Comparison of ENCODE assay signal across 9 mouse cellular contexts in genomic region chr10:67018875-67019274, GRCm38 (mm10).
DNase-seq lines count a peak whose midpoint lies in the region; ATAC-seq lines count a peak whose summit lies in the region.
"Had no signal": no experiment of that assay in that cellular context is flagged by ENCODE, and none has a peak within 500 bp of the region (broad histone marks: within the 10 kb centered on the region; RNA-seq: fewer than 3 reads in every experiment).

No protein-coding gene starts in this region.

- H3K36me3 ChIP-seq in kidney, embryonic 14.5 days (ENCODE audit: control insufficient read depth, insufficient read depth, low read length) = peaks cover 13% of the 10 kb centered on the region; the same call in 1 of the 2 replicates
- H3K36me3 ChIP-seq in embryonic facial prominence, embryonic 15.5 days = peaks cover 27% of the 10 kb centered on the region; the same call in 1 of the 2 replicates
- H3K36me3 ChIP-seq in intestine, embryonic 16.5 days (ENCODE audit: control insufficient read depth, insufficient read depth, low read length) = no peaks in the 10 kb centered on the region
- peaks cover 35% of the 10 kb centered on the region for H3K36me3 ChIP-seq in neural tube, embryonic 13.5 days

- H3K27me3 ChIP-seq in kidney, embryonic 14.5 days (ENCODE audit: control insufficient read depth, insufficient read depth, low read length) = no peaks in the 10 kb centered on the region
- H3K27me3 ChIP-seq in embryonic facial prominence, embryonic 15.5 days = no peaks in the 10 kb centered on the region
- H3K27me3 ChIP-seq in intestine, embryonic 16.5 days (replicated peaks; ENCODE audit: control insufficient read depth, insufficient read depth, low read length) = no peaks in the 10 kb centered on the region
- no peaks in the 10 kb centered on the region for H3K27me3 ChIP-seq in neural tube, embryonic 13.5 days
- H3K27me3 ChIP-seq: liver, embryonic 13.5 days had no signal

- no peak overlapping the region for H3K27ac ChIP-seq in kidney, embryonic 14.5 days (ENCODE audit: low read depth, low read length)
- no peak overlapping the region for H3K27ac ChIP-seq in embryonic facial prominence, embryonic 15.5 days (replicated peaks)
- no peak overlapping the region for H3K27ac ChIP-seq in intestine, embryonic 16.5 days (ENCODE audit: low read length)
- H3K27ac ChIP-seq in neural tube, embryonic 13.5 days (replicated peaks) = peak overlapping the region; percentile 59
- H3K27ac ChIP-seq: liver, embryonic 13.5 days had no signal

- H3K4me3 ChIP-seq in kidney, embryonic 14.5 days (ENCODE audit: low read length) = no peak overlapping the region
- no peak overlapping the region for H3K4me3 ChIP-seq in embryonic facial prominence, embryonic 15.5 days (replicated peaks)
- no peak overlapping the region for H3K4me3 ChIP-seq in intestine, embryonic 16.5 days (ENCODE audit: low read length)
- H3K4me3 ChIP-seq in neural tube, embryonic 13.5 days = no peak overlapping the region
- H3K4me3 ChIP-seq: liver, embryonic 13.5 days had no signal

- no peak overlapping the region for H3K9ac ChIP-seq in kidney, embryonic 14.5 days (ENCODE audit: low read depth, low read length)
- no peak overlapping the region for H3K9ac ChIP-seq in embryonic facial prominence, embryonic 15.5 days
- no peak overlapping the region for H3K9ac ChIP-seq in intestine, embryonic 16.5 days (ENCODE audit: low read depth, low read length)
- H3K9ac ChIP-seq in neural tube, embryonic 13.5 days = no peak overlapping the region
- H3K9ac ChIP-seq: liver, embryonic 13.5 days had no signal

- peaks cover 10% of the 10 kb centered on the region for H3K4me1 ChIP-seq in kidney, embryonic 14.5 days (ENCODE audit: control insufficient read depth, insufficient read depth, low read length)
- peaks cover 12% of the 10 kb centered on the region; the same call in 1 of the 2 replicates for H3K4me1 ChIP-seq in embryonic facial prominence, embryonic 15.5 days
- peaks cover 18% of the 10 kb centered on the region for H3K4me1 ChIP-seq in intestine, embryonic 16.5 days (ENCODE audit: control insufficient read depth, insufficient read depth, low read length)
- H3K4me1 ChIP-seq in neural tube, embryonic 13.5 days (replicated peaks) = peaks cover 18% of the 10 kb centered on the region

- no peak overlapping the region for H3K4me2 ChIP-seq in kidney, embryonic 14.5 days (replicated peaks; ENCODE audit: low read depth, low read length)
- H3K4me2 ChIP-seq in embryonic facial prominence, embryonic 15.5 days (replicated peaks) = no peak overlapping the region
- no peak overlapping the region for H3K4me2 ChIP-seq in intestine, embryonic 16.5 days (ENCODE audit: low read depth, low read length)
- H3K4me2 ChIP-seq in neural tube, embryonic 13.5 days = no peak overlapping the region
- H3K4me2 ChIP-seq: liver, embryonic 13.5 days had no signal

- no peaks in the 10 kb centered on the region for H3K9me3 ChIP-seq in kidney, embryonic 14.5 days (ENCODE audit: control insufficient read depth, low read length)
- no peaks in the 10 kb centered on the region for H3K9me3 ChIP-seq in embryonic facial prominence, embryonic 15.5 days (replicated peaks)
- no peaks in the 10 kb centered on the region for H3K9me3 ChIP-seq in intestine, embryonic 16.5 days (ENCODE audit: control insufficient read depth, low read length)
- H3K9me3 ChIP-seq in neural tube, embryonic 13.5 days = no peaks in the 10 kb centered on the region
- H3K9me3 ChIP-seq: liver, embryonic 13.5 days had no signal

- 52% methylated on average over 6 of the region's 6 CpGs for WGBS in kidney, embryonic 14.5 days
- 46% methylated on average over 6 of the region's 6 CpGs for WGBS in embryonic facial prominence, embryonic 15.5 days
- 56% methylated on average over 6 of the region's 6 CpGs for WGBS in intestine, embryonic 16.5 days
- WGBS in neural tube, embryonic 13.5 days = 10% methylated on average over 6 of the region's 6 CpGs

- DNase-seq in kidney, adult 8-10 months = peak; percentile 14 to 22
- DNase-seq in urinary bladder, adult 2 months (ENCODE audit: low spot score) = no peak
- no peak for DNase-seq in spleen, adult 18-20 months
- DNase-seq: liver, embryonic 13.5 days had no signal

- no peak for ATAC-seq in kidney, embryonic 14.5 days (ENCODE audit: low FRiP score, low TSS enrichment)
- peak; percentile 71; the same call in 1 of the 2 replicates for ATAC-seq in embryonic facial prominence, embryonic 15.5 days (ENCODE audit: insufficient number of reproducible peaks, low FRiP score, low TSS enrichment, low read depth)
- peak; percentile 31; the same call in 1 of the 2 replicates for ATAC-seq in intestine, embryonic 16.5 days
- peak; percentile 77 for ATAC-seq in neural tube, embryonic 13.5 days (ENCODE audit: low read depth)
- ATAC-seq in megakaryocyte progenitor cell, adult 5-6 weeks (replicated peaks; ENCODE audit: poor library complexity) = no peak

Comparison
In these comparisons a context has a peak if more than half of its experiments do, and no peak if none do; other contexts are left out.
1. DNase-seq: peak in kidney, adult 8-10 months (2 of 2); none in urinary bladder, adult 2 months (single experiment) and spleen, adult 18-20 months (0 of 2).
2. ATAC-seq: peak in embryonic facial prominence, embryonic 15.5 days (single experiment), intestine, embryonic 16.5 days (single experiment) and neural tube, embryonic 13.5 days (single experiment); none in kidney, embryonic 14.5 days (single experiment) and megakaryocyte progenitor cell, adult 5-6 weeks (single experiment).